Mouse (Mus musculus): ENCODE data around the gene Slc39a11. TPM values are rescaled to one million over a fixed set of nuclear protein-coding genes. Genes with fewer than 3 reads are reported as not detected.
A peak's percentile ranks its signal among the peaks of the same experiment; 100 is the strongest.

Slc39a11 gene
- polyA plus RNA-seq, 1 experiment from 2014 or later: 56.6 TPM

DNA sequence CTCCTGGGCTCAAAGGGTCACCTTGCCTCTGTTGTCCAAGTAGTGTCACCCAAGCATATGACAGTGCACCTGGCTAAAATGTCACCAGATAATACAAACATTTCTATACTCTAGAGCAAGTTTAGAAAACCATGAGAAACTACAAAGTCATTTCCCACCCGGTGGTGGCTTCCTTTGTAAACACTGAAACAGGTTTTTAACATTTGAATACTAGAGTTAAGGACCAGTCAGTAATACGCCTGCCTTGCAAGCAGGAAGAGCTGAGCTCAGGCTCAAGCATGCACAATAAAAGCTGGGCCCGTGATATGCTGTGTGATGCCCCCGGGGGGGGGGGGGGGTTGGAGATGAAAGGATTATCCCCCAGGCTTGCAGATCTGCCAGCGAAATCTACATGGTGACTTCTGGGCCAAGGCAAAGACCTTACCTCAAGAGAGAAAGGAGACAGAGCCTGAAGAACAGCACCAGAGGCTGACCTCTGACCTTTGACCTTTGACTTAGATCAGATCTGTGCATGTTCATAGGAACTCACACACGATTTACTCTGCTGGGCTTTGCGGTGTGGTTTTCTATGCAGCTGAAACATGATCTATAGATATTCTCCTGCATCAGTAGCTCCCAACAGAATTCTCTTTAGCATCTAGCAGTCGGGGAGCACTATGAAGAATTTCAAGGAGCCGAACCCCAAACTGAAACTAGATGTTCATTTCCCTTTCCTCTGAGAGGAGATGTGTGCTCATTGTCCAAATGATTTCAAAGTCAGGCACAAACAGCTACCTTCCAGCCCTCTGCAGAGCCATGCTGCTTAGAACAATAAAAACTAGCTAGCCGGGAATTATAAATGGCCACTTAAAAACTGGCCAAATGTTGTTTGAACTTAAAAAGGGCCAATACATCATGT lies 267.0 kb downstream of the Slc39a11 start:
- DNase-seq (ENCODE audit: low spot score): no peak
- Histone ChIP-seq H3K4me2 (replicated peaks; ENCODE audit: low read depth) (no peak overlapping the region), H3K4me1 (replicated peaks; ENCODE audit: control insufficient read depth, insufficient read depth) (no peaks in the 10 kb centered on the region), H3K27ac (replicated peaks) (no peak overlapping the region), H3K36me3 (ENCODE audit: control insufficient read depth, insufficient read depth, low read length) (no peaks in the 10 kb centered on the region), H3K9ac (ENCODE audit: low read length) (no peak overlapping the region), H3K27me3 (ENCODE audit: control insufficient read depth, insufficient read depth, low read length) (no peaks in the 10 kb centered on the region), H3K4me3 (ENCODE audit: low read depth, low read length) (no peak overlapping the region), H3K9me3 (ENCODE audit: control insufficient read depth, low read length) (no peaks in the 10 kb centered on the region)
- no peak for ATAC-seq (ENCODE audit: low FRiP score, low TSS enrichment)
- TF ChIP-seq EP300 (optimal IDR thresholded peaks at IDR 0.05) (no peak), CTCF (IDR thresholded peaks at IDR 0.05; ENCODE audit: low read depth) (no peak)
- 42% methylated on average over 10 of the region's 10 CpGs for WGBS

DNA sequence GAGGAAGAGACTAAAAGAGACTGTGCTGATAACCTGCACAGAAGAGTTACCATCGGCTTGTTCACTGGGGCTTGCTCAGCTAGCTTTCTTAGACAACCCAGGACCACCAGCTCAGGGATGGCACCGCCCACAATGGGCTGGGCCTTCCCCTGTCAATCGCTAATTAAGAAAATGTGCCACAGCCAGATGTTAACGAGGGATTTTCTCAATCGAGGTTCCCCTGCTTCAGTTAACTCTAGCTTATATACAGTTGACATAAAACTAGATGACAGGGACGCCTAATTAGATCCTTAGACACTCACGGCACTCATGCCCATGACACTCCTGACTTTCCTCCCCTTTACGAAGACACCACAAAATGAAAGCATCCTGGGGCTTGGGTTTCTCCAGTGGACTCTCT lies 268.3 kb downstream of the Slc39a11 start:
- TF ChIP-seq CTCF (IDR thresholded peaks at IDR 0.05; ENCODE audit: low read depth) (no peak), EP300 (optimal IDR thresholded peaks at IDR 0.05) (no peak)
- DNase-seq (ENCODE audit: low spot score): no peak

DNA sequence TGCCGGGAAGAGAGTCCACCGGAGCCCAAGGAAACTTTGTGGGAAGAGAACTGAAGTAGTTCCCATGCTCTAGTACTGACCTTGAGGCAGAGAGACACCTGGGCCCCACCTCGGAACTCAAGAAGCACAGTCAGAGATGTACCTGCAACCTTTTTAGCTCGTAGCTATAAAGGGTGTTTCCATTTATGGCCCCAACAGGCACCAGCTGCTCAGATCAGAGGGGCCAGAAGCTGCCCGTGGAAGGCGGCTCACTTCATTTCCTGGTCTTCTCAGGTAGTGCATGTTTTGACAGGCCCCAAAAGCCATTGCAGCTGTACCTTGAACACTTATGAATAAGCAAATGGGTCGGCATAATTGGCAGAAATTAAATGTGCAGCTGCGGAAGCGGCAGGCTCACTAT lies 271.0 kb downstream of the Slc39a11 start:
- TF ChIP-seq EP300 (optimal IDR thresholded peaks at IDR 0.05): no peak
- no peak for TF ChIP-seq CTCF (IDR thresholded peaks at IDR 0.05; ENCODE audit: low read depth)
- ATAC-seq (ENCODE audit: low FRiP score, low TSS enrichment) (no peak), DNase-seq (ENCODE audit: low spot score) (no peak)
- 65% methylated on average over 9 of the region's 9 CpGs for WGBS
- H3K9me3 ChIP-seq (ENCODE audit: control insufficient read depth, low read length): no peaks in the 10 kb centered on the region
- no peak overlapping the region for H3K4me3 ChIP-seq (ENCODE audit: low read depth, low read length)
- no peaks in the 10 kb centered on the region for H3K4me1 ChIP-seq (replicated peaks; ENCODE audit: control insufficient read depth, insufficient read depth)
- no peak overlapping the region for H3K27ac ChIP-seq (replicated peaks)
- H3K27me3 ChIP-seq (ENCODE audit: control insufficient read depth, insufficient read depth, low read length): no peaks in the 10 kb centered on the region
- H3K9ac ChIP-seq (ENCODE audit: low read length): no peak overlapping the region
- H3K36me3 ChIP-seq (ENCODE audit: control insufficient read depth, insufficient read depth, low read length): no peaks in the 10 kb centered on the region
- H3K4me2 ChIP-seq (replicated peaks; ENCODE audit: low read depth): no peak overlapping the region

More for the DNA sequence above, 268.3 kb downstream of the Slc39a11 start:
- Histone ChIP-seq H3K4me1 (replicated peaks; ENCODE audit: control insufficient read depth, insufficient read depth) (no peaks in the 10 kb centered on the region), H3K36me3 (ENCODE audit: control insufficient read depth, insufficient read depth, low read length) (no peaks in the 10 kb centered on the region), H3K4me3 (ENCODE audit: low read depth, low read length) (no peak overlapping the region), H3K9me3 (ENCODE audit: control insufficient read depth, low read length) (no peaks in the 10 kb centered on the region), H3K9ac (ENCODE audit: low read length) (no peak overlapping the region), H3K27ac (replicated peaks) (no peak overlapping the region), H3K4me2 (replicated peaks; ENCODE audit: low read depth) (no peak overlapping the region), H3K27me3 (ENCODE audit: control insufficient read depth, insufficient read depth, low read length) (no peaks in the 10 kb centered on the region)
- 87% methylated on average over 8 of the region's 8 CpGs for WGBS
- ATAC-seq (ENCODE audit: low FRiP score, low TSS enrichment): no peak

DNA sequence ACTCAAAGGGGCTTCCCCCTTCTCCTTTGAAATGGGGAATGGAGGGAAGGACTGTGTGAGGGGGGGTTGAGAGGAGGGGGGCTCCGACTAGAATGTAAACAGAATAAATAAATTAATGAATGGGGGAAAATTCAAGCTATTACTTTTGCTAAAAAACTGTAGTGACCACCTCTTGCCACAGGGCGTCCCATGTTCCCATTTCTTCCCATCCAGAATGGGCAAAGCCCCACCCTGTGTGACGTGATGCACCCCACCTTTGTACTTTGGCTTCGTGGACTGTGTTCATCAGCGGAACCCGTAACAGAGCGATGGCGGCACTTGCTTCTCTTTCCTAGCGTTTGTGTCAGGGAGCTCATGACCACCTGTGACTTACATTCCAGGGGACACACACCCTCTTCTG lies 273.8 kb downstream of the Slc39a11 start:
- Histone ChIP-seq H3K4me1 (replicated peaks; ENCODE audit: control insufficient read depth, insufficient read depth) (no peaks in the 10 kb centered on the region), H3K27ac (replicated peaks) (no peak overlapping the region), H3K36me3 (ENCODE audit: control insufficient read depth, insufficient read depth, low read length) (no peaks in the 10 kb centered on the region), H3K9ac (ENCODE audit: low read length) (no peak overlapping the region), H3K4me3 (ENCODE audit: low read depth, low read length) (no peak overlapping the region), H3K4me2 (replicated peaks; ENCODE audit: low read depth) (no peak overlapping the region), H3K9me3 (ENCODE audit: control insufficient read depth, low read length) (no peaks in the 10 kb centered on the region), H3K27me3 (ENCODE audit: control insufficient read depth, insufficient read depth, low read length) (no peaks in the 10 kb centered on the region)
- no peak for TF ChIP-seq EP300 (optimal IDR thresholded peaks at IDR 0.05)
- peak; percentile 39 for TF ChIP-seq CTCF (IDR thresholded peaks at IDR 0.05; ENCODE audit: low read depth)
- ATAC-seq (ENCODE audit: low FRiP score, low TSS enrichment) (no peak), DNase-seq (ENCODE audit: low spot score) (no peak)
- 84% methylated on average over 9 of the region's 9 CpGs for WGBS

DNA sequence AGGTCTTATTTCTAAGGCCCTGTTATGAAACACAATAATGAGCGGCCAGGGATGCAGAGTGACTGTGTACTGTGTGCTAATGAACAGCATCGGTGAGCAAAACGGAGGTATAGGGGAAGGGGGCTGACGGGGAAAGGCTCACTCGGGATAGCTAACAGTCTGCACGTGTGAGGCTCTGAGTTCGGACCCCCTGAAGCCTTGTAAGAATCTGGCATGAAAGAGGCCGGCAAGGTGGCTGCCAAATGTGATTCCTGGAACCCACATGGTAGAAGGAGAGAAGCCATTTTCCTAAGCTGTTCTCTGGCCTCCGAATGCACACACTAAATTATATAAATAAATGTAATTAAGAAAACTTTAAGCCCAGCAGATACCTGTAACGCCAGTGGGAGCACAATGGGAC lies 276.0 kb downstream of the Slc39a11 start:
- H3K27ac ChIP-seq (replicated peaks): no peak overlapping the region
- ATAC-seq (ENCODE audit: low FRiP score, low TSS enrichment): no peak
- TF ChIP-seq EP300 (optimal IDR thresholded peaks at IDR 0.05) (no peak), CTCF (IDR thresholded peaks at IDR 0.05; ENCODE audit: low read depth) (no peak)
- no peak overlapping the region for H3K4me3 ChIP-seq (ENCODE audit: low read depth, low read length)
- H3K27me3 ChIP-seq (ENCODE audit: control insufficient read depth, insufficient read depth, low read length): no peaks in the 10 kb centered on the region
- H3K4me1 ChIP-seq (replicated peaks; ENCODE audit: control insufficient read depth, insufficient read depth): no peaks in the 10 kb centered on the region
- no peaks in the 10 kb centered on the region for H3K36me3 ChIP-seq (ENCODE audit: control insufficient read depth, insufficient read depth, low read length)
- no peak overlapping the region for H3K4me2 ChIP-seq (replicated peaks; ENCODE audit: low read depth)
- no peak overlapping the region for H3K9ac ChIP-seq (ENCODE audit: low read length)
- 92% methylated on average over 10 of the region's 10 CpGs for WGBS
- no peak for DNase-seq (ENCODE audit: low spot score)
- no peaks in the 10 kb centered on the region for H3K9me3 ChIP-seq (ENCODE audit: control insufficient read depth, low read length)

DNA sequence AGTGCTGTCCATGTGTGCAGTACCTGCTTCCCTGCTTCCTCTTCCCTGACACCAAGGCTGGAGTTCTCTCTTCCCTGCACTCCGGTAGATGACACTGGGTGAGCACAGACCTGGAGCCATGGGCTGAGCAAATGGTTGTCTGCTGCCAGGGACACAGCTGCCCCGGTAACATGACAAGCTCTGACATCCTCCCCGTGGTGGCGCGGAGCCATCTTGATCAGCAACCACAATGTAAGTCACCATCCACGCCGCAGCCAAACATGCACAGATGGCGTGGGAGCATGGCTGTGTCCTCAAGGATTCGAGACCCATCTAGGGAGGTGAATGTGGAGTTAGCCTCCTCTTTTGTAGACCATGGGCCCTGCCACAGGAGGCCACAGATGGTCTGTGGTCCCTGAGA lies 276.5 kb downstream of the Slc39a11 start:
- no peaks in the 10 kb centered on the region for H3K27me3 ChIP-seq (ENCODE audit: control insufficient read depth, insufficient read depth, low read length)
- ATAC-seq (ENCODE audit: low FRiP score, low TSS enrichment) (no peak), DNase-seq (ENCODE audit: low spot score) (no peak)
- H3K4me3 ChIP-seq (ENCODE audit: low read depth, low read length): no peak overlapping the region
- WGBS: 93% methylated on average over 9 of the region's 9 CpGs
- H3K4me2 ChIP-seq (replicated peaks; ENCODE audit: low read depth): no peak overlapping the region
- H3K4me1 ChIP-seq (replicated peaks; ENCODE audit: control insufficient read depth, insufficient read depth): no peaks in the 10 kb centered on the region
- no peaks in the 10 kb centered on the region for H3K36me3 ChIP-seq (ENCODE audit: control insufficient read depth, insufficient read depth, low read length)
- no peaks in the 10 kb centered on the region for H3K9me3 ChIP-seq (ENCODE audit: control insufficient read depth, low read length)
- TF ChIP-seq CTCF (IDR thresholded peaks at IDR 0.05; ENCODE audit: low read depth) (no peak), EP300 (optimal IDR thresholded peaks at IDR 0.05) (no peak)
- H3K9ac ChIP-seq (ENCODE audit: low read length): no peak overlapping the region
- no peak overlapping the region for H3K27ac ChIP-seq (replicated peaks)
